Mouse (Mus musculus): ENCODE data around the gene Olfr781.
"Not testable (repeated sequence)": the region's sequence is repeated elsewhere in the genome, so short reads cannot be mapped to it uniquely, and the experiment has no call there.

The Olfr781 gene

GRCm38 (mm10) chr10:129328554-129328953, at the start of gene Olfr781:
Gene Olfr781, plus strand, starts transcription at chr10:129328854.
- DNase-seq (ENCODE audit: low spot score in 2 of 2) = no peak

DNA sequence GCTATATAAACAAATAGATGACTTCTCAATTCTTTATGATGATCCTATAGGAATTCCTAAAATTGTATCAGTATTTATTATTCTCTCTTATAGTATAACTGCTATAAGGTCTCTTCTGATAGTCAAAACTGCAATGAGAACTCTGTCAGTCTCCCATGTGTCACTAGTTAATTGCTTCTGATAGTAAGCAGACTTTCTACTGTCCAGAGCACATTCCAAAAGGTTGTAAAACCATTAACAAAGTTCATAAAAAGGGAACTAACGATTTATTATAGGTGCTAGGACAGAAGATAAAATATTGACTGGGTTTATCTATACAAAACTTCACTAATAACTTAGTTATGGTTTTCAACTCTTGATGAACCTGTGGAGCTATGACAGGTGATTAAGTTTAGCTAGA, 15.7 kb upstream of the Olfr781 start:
- DNase-seq (ENCODE audit: low spot score in 2 of 2) = not testable (repeated sequence)

DNA sequence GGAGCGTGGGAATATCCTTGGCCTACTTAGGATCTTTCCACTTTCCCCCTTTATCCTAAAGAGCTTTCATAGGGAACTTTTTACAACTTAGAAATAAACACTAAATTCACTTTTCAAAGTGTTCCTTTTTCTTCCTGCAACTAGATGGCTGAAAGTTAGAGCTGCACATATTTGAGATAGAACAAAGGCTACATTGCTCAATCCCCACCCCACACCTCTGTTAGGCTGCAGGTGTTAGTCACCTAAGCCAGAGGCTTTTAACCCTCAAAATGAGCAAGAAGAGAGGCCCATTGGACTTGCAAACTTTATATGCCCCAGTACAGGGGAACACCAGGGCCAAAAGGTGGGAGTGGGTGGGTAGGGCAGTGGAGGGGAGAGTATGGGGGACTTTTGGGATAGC, 15.1 kb upstream of the Olfr781 start:
- not testable (repeated sequence) for DNase-seq (ENCODE audit: low spot score in 2 of 2)

DNA sequence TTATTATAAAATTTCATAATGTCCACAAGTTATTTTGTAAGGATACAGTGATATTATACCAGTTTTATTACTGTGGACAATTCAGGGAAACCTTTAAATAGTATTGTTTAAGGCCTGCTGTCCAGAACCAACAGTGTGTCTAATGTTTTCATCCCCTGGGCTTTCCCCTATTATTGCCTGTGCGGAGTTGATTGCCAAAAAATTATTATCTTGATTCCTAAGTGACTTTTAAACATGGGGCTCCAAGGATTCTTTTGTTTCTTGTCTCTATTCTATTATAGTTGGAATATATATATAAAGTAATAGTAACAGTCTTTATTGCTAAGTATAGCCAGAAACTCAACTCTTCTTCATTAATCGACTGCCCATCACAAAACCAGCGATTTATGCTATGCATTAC, 10.8 kb upstream of the Olfr781 start, which contains the start of gene Olfr780:
TSS of gene Olfr780 (plus strand) at position 301 of the 400 bp plus-strand sequence.
- DNase-seq (ENCODE audit: low spot score in 2 of 2) = no peak

DNA sequence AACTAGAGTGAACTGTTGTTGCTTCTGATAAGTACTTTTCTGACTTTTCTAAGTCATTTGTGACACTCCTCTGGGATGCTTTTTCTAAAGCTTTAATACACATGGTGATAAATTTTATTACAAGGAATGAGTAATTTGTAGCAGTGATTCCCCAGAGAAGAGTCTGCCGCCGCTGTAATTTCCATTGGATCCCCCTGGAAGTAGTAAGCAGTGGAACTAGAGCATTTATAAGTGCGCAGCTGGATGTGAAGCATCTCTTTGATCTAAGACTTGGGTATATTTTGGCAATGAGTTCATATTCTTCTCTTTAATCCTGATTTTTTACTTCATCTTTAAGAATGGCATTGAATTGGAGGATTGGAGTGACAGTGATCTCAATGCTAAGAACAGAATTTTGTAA, 19.9 kb downstream of the Olfr781 start, which contains the start of gene Olfr782:
TSS of gene Olfr782 (plus strand) at position 301 of the 400 bp plus-strand sequence.
- DNase-seq (ENCODE audit: low spot score in 2 of 2) = no peak

GRCm38 (mm10) chr10:129352475-129352874, 23.8 kb downstream of the Olfr781 start:
- not testable (repeated sequence) for DNase-seq (ENCODE audit: low spot score in 2 of 2)

DNA sequence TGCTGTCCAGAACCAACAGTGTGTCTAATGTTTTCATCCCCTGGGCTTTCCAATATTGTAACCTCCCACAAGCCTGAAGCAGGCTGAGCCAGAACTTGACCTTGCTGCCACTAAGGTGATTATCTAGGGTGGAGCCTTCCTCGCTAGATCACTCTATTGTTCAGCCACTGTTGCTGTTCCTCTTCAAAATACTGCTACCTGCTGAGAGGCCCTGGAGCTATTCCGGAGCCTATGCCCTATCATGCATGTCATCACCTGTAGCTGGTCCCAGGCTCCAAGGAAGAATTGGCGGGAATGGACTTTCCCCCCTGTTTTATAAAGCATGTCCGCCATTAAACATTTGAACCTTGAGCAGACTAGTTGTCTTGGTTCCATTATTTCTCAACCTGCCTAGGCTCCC, 27.8 kb downstream of the Olfr781 start:
- not testable (repeated sequence) for DNase-seq (ENCODE audit: low spot score in 2 of 2)

DNA sequence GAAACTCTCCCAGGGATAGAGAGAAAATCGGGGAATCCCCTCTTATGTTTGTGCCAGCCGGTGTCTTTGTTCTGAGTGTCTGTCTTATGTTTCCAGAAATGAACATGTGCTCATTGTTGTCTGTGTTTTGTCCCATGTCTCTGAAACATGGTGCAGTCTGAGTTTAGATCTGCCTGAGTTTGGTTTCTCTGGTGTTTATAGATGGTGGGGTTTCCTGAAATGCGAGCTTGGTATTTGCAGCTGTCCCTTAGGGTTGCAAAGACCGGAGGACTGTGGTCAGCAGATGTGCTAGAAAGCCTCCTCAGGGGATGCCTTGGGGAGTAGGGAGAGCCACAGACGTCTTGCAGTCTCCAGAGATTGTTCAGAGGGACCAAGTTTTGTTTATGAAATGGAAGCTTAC, 28.7 kb downstream of the Olfr781 start:
- no peak for DNase-seq (ENCODE audit: low spot score in 2 of 2)

- not testable (repeated sequence) for DNase-seq (ENCODE audit: low spot score in 2 of 2)
Observed at GRCm38 (mm10) chr10:129374051-129374450, 45.4 kb downstream of the Olfr781 start.
